Mouse (Mus musculus) lung, postnatal 10 days (tissue): ENCODE results near the gene Osbp2.
A peak's percentile ranks its signal among the peaks of the same experiment; 100 is the strongest.

Experiments
- DNase-seq: peaks from one replicate; pipeline ENCODE4 v3.0.0; 2021

The Osbp2 gene

DNA sequence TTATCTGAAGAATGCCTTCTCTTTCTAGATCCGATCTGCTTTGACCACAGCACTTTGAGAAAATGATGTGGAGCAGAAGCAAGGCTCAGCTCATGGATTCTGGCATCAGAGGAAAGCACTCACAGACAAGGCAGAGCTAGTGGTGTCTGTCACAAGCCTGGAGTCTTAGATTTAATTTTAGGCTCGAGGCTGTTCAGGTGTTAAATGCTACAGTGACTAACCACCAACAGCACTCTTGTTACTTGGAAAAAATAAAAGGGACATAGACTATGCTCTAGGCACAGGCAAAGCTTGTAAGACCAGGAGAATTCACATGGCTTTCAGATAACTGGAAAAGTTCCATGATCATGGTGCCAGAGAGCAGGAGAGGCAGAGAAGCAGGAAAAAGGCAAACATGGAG is 40.3 kb downstream of the Osbp2 start:
- no peak for DNase-seq

DNA sequence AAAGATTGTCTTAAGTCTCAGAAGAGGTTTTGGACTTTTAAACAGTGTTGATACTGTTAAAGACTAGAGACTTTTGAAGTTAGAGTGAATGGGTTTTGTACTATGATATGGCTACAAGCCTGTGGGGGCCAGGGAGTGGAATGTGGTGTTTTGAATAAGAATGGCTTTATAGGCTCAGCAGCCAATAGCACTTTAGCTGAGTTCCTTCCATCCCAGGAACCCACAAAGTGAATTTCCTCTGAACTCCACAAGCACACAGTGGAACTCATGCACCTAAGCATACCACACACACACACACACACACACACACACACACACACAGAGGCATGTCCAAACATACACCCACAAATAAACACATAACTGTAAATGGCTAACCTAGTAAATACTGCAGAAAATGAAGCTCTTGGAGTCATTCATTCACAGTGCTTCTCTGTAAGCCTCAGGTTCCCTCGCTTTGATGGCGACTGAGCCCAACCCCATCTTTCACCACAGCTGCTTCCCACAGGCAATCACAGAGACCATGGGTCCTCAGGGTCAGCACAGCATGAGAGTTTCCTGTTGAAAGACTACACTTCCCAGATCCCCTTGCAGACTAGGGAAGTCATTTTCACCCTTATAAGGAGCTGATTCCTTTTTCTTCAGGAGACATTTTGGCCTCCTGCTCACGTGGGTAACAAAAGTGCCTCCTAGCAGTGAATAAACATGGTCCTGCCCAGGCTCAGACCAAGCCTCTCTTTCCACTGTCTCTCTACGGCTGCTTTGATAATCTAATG is 45.5 kb downstream of the Osbp2 start:
- no peak for DNase-seq

- DNase-seq, result no peak
Observed at GRCm38 (mm10) chr11:3815951-3816350, 47.8 kb downstream of the Osbp2 start.

- DNase-seq, result no peak
Observed at GRCm38 (mm10) chr11:3813340-3813739, 50.4 kb downstream of the Osbp2 start.

- DNase-seq, result peak; percentile 5
Observed at GRCm38 (mm10) chr11:3808162-3808561, 55.5 kb downstream of the Osbp2 start.

DNA sequence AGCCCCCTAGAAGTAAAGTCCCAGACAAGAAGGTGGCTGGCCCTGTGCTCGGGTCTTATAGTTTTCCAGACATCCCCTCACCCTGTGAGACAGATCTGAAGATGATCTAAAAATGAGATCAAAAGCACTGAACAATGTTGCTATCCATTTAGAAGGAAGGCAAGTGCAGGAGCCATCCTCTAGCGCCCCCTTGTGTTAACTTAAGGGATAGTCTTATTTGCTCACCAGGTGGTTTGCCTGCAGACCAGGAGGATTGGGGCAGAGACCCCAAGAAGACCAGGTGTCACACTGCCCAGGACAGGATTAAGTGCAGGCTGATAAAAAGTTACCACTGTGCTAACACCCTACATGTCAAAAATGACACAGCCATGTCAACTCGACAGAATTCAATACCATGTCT is 58.3 kb downstream of the Osbp2 start:
- DNase-seq, result peak; percentile 34

GRCm38 (mm10) chr11:3804639-3805038 is 59.1 kb downstream of the Osbp2 start:
- no peak for DNase-seq

GRCm38 (mm10) chr11:3802057-3802456 is 61.6 kb downstream of the Osbp2 start:
- no peak for DNase-seq

GRCm38 (mm10) chr11:3797631-3798215 is 66.0 kb downstream of the Osbp2 start:
- DNase-seq, result no peak

- DNase-seq, result no peak
Observed at GRCm38 (mm10) chr11:3790736-3791135, 73.0 kb downstream of the Osbp2 start.

- no peak for DNase-seq
Observed at GRCm38 (mm10) chr11:3789919-3790318, 73.8 kb downstream of the Osbp2 start.

- DNase-seq, result peak; percentile 90
Observed at GRCm38 (mm10) chr11:3786564-3786963, 77.1 kb downstream of the Osbp2 start.

- no peak for DNase-seq
Observed at GRCm38 (mm10) chr11:3775263-3775644, 88.4 kb downstream of the Osbp2 start.

- DNase-seq, result peak; percentile 29
Observed at GRCm38 (mm10) chr11:3774463-3775262, 89.0 kb downstream of the Osbp2 start.

DNA sequence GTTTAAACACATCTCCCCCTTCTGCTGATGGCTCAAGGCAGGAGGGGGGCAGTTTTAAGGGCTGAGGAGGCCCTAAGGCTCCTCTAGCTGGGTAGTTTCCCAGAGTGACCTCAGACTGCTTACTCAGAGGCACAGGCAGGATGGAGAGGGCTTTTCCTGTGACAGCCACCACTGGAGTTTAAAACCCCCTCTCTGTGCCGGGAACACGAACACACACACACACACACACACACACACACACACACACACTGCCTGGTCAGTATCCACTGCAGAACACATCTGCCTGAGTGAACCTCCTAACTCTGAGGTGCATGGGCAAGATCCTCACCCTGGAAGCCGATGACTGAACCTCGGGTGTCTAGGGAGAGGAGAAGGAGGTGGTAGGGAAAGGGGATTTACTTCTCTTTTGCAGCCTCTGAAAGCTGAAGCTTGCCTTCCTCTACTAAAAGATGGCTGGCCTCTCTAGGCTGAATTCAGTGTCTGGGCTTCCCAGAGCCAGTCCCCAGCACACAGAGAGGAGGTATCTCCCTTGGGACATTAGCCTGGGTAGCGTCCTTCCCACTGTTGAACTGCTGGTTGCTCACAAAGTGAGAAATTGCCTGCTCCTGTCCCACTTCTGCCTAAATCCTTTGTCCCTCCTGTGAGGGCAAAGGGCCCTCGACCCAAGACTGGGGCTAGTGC is 89.8 kb downstream of the Osbp2 start:
- DNase-seq, result no peak

DNA sequence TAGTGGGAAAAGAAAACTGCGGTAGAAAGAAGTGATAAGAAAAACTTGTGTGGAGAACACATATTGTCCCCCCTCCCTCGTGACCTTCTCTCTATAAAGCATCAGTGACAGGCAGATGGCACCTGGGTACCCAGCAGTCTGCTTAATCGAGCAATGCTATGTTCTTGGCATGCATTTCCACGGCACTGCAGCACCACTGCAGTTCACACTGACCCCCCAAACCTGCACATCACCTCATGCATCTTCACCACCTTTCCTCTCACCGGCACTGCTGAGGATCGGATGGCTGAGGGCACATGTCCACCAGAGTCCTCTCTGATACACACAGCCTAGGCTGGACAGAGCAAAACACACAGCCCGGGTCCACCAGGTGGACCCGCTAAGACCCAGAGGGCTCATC is 90.6 kb downstream of the Osbp2 start:
- DNase-seq, result no peak

GRCm38 (mm10) chr11:3771348-3771747 is 92.4 kb downstream of the Osbp2 start:
- no peak for DNase-seq

DNA sequence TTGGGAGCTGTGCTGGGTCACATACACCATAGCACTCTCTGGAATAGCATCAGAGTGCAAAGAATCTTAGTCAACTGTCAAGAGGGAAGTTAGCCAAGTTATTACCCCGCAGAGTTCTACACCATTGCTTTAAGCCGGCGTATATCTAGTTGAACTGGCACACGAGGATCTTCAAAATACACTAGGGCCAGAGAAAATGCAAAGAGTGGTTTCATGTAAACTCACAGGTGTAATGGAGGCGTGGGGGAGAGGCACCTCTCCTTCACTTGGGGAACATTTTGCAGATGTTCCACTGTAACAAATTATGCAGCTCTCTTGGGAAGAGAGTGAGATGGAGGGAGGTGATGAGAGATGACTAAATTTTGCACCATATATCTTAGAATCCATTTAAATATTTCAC is 95.9 kb downstream of the Osbp2 start:
- DNase-seq, result no peak

DNA sequence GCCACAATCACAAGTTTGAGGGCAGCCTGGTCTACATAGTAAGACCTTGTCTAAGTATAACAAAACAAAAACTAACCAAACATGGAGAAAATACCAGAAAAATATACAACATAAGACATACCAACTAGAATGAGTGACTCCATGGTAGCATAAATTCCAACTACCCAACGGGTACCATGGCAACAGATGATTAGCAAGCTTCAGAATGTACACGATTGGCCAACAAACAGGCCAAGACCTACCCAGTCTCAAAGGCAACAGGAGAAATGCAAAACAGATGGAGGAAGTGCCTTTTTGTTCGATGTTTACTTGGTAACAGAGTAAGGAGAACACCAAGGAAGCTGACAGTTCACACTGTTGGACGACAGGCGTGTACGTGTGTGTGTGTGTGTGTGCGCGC is 96.7 kb downstream of the Osbp2 start:
- no peak for DNase-seq

- no peak for DNase-seq
Observed at GRCm38 (mm10) chr11:3764352-3764751, 99.4 kb downstream of the Osbp2 start.

GRCm38 (mm10) chr11:3761775-3762501 is 101.8 kb downstream of the Osbp2 start:
- no peak for DNase-seq

- no peak for DNase-seq
Observed at GRCm38 (mm10) chr11:3761339-3761738, 102.4 kb downstream of the Osbp2 start.

DNA sequence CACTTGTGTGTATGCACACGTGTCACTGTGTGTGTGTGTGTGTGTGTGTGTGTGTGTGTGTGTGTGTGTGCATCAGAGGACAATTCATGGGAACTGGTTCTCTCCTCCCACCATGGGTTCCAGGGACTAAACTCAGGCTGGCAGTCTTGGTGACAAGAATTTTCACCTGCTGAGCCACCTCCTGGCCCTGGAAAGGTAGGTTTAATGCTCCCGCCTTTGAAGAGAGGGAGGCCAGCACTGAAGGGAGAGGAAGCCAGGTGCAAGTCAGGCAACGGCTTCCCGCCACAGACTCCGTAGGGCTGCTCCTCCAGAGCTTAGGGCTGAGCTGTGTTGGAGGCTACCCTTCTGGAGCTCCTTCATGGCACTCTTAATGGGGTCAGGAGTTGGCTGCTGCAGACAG is 104.3 kb downstream of the Osbp2 start:
- no peak for DNase-seq
